Comparison of ENCODE assay signal across 8 mouse cellular contexts in the genomic region with DNA sequence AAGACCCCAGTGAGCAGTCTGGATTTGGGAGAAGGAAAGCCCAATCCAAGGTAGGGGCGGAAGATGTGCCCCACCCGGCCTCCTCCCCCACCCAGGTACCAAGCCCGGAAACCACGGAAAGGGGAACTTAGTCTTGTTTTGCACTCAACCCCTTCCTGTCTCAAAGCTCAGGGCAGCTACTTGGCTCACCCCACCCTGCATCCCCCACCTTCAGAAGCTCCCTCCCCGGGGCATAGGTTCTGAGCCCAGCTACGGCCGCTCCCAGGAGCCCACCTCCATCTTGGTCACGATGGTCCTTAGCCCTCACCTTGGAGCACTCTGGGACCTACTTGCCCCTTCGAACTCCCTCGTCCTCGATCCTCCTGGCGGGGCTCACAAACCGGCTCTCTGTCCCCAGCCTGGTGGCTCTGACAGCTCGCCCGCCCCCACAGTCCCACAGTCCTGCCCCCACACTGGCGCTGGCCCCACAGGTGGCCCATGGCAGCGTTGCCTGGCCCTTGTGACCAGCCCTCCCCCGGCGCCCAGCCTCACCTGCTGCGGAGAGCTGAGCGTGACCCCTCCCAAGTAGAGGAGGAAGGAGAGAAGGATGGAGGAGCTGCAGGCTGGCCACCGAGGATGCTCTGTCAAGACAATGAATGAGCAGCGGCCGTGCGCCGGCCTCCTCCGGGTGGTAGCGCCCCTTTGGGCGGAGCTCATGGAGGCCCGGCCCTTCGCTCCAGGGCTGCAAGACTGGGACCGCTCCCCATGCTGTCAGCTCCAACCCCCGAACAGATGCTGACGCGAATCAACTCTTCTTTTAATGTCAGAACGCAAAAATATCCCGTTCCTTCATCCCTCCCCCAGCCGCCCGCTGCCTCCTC. TPM values are rescaled to one million over a fixed set of nuclear protein-coding genes. Genes with fewer than 3 reads are reported as not detected.
DNase-seq lines count a peak whose midpoint lies in the region; ATAC-seq and TF ChIP-seq lines count a peak whose summit lies in the region.

No protein-coding gene starts in this region.

- H3K9ac ChIP-seq in forebrain, postnatal 0 days: peak overlapping the region; percentile 89

- DNase-seq in ES-CJ7 (ENCODE audit: low read depth, low spot score): peak; percentile 53
- peak; percentile 85 for DNase-seq in cerebellum, adult 11 months
- DNase-seq in forebrain, postnatal 0 days: peak; percentile 89
- DNase-seq in hindbrain, embryonic 10.5 days (ENCODE audit: low spot score): peak; percentile 78
- peak; percentile 78 for DNase-seq in left cerebral cortex, adult 11 months (ENCODE audit: low spot score)
- peak; percentile 82 for DNase-seq in lung, postnatal 25 days (ENCODE audit: low spot score)
- DNase-seq in retina, embryonic 14.5 days (ENCODE audit: low spot score): peak; percentile 80
- DNase-seq in thymus, postnatal 25 days: peak; percentile 93

- no peaks in the 10 kb centered on the region for H3K9me3 ChIP-seq in forebrain, postnatal 0 days (ENCODE audit: low read length)
- no peaks in the 10 kb centered on the region for H3K9me3 ChIP-seq in hindbrain, embryonic 10.5 days

- peak overlapping the region; percentile 81 for H3K4me3 ChIP-seq in forebrain, postnatal 0 days (ENCODE audit: low read depth, low read length)
- peak overlapping the region; percentile 78 for H3K4me3 ChIP-seq in hindbrain, embryonic 10.5 days

- WGBS in forebrain, postnatal 0 days: 3% methylated on average over 39 of the region's 39 CpGs
- WGBS in hindbrain, embryonic 10.5 days: 3% methylated on average over 39 of the region's 39 CpGs

- H3K4me2 ChIP-seq in forebrain, postnatal 0 days (ENCODE audit: low read depth): peak overlapping the region; percentile 66

- ATAC-seq in forebrain, postnatal 0 days: peak; percentile 92

- peak; percentile 39; the same call in 1 of the 2 replicates for TF ChIP-seq CTCF in forebrain, postnatal 0 days (IDR thresholded peaks at IDR 0.05; ENCODE audit: low read depth)

- peak overlapping the region; percentile 92 for H3K27ac ChIP-seq in forebrain, postnatal 0 days (ENCODE audit: low read depth, low read length)
- H3K27ac ChIP-seq in hindbrain, embryonic 10.5 days: peak overlapping the region; percentile 90

- peaks cover 13% of the 10 kb centered on the region; the same call in 1 of the 2 replicates for H3K4me1 ChIP-seq in forebrain, postnatal 0 days (ENCODE audit: insufficient read depth)
- H3K4me1 ChIP-seq in hindbrain, embryonic 10.5 days (replicated peaks): peaks cover 61% of the 10 kb centered on the region

- peaks cover 12% of the 10 kb centered on the region for H3K36me3 ChIP-seq in forebrain, postnatal 0 days (ENCODE audit: insufficient read depth)
- peaks cover 12% of the 10 kb centered on the region for H3K36me3 ChIP-seq in hindbrain, embryonic 10.5 days

- no peaks in the 10 kb centered on the region for H3K27me3 ChIP-seq in forebrain, postnatal 0 days (ENCODE audit: insufficient read depth, low read length)
- peaks cover 52% of the 10 kb centered on the region for H3K27me3 ChIP-seq in hindbrain, embryonic 10.5 days (ENCODE audit: insufficient read depth, poor library complexity, severe bottlenecking)

RNA-seq across cellular contexts. Expression of a gene that starts 3.2 kb away (rescaled TPM):
- total RNA-seq in forebrain, postnatal 0 days (2014; rRNA removed): 121 and 169 TPM in 2 replicates
- polyA plus RNA-seq in forebrain, postnatal 0 days (2015; fragmentation: Nextera tagmentation; extraction: Ambion mirVana): 118 and 146 TPM in 2 replicates
- 49.2 and 59.5 TPM in 2 replicates for polyA plus RNA-seq in hindbrain, embryonic 10.5 days (2016; fragmentation: Nextera tagmentation; extraction: Ambion mirVana)

RNA-seq across cellular contexts. Expression of a gene that starts 8.8 kb away (rescaled TPM):
- 15.8 and 17.9 TPM in 2 replicates for total RNA-seq in forebrain, postnatal 0 days (2014; rRNA removed)
- polyA plus RNA-seq in forebrain, postnatal 0 days (2015; fragmentation: Nextera tagmentation; extraction: Ambion mirVana): 7.5 and 10.1 TPM in 2 replicates
- 15.3 and 16.6 TPM in 2 replicates for polyA plus RNA-seq in hindbrain, embryonic 10.5 days (2016; fragmentation: Nextera tagmentation; extraction: Ambion mirVana)

RNA-seq across cellular contexts. Expression of a gene that starts 9.2 kb away (rescaled TPM):
- 66.9 and 115 TPM in 2 replicates for total RNA-seq in forebrain, postnatal 0 days (2014; rRNA removed)
- 139 and 205 TPM in 2 replicates for polyA plus RNA-seq in forebrain, postnatal 0 days (2015; fragmentation: Nextera tagmentation; extraction: Ambion mirVana)
- polyA plus RNA-seq in hindbrain, embryonic 10.5 days (2016; fragmentation: Nextera tagmentation; extraction: Ambion mirVana): 208 and 212 TPM in 2 replicates

RNA-seq across cellular contexts. Expression of a gene that starts 28.1 kb away (rescaled TPM):
- 15.8 and 22.8 TPM in 2 replicates for total RNA-seq in forebrain, postnatal 0 days (2014; rRNA removed)
- polyA plus RNA-seq in forebrain, postnatal 0 days (2015; fragmentation: Nextera tagmentation; extraction: Ambion mirVana): 15.4 and 16.0 TPM in 2 replicates
- 0.19 and 0.30 TPM in 2 replicates for polyA plus RNA-seq in hindbrain, embryonic 10.5 days (2016; fragmentation: Nextera tagmentation; extraction: Ambion mirVana)

RNA-seq across cellular contexts. Expression of a gene that starts 55.0 kb away (rescaled TPM):
- 108 and 131 TPM in 2 replicates for total RNA-seq in forebrain, postnatal 0 days (2014; rRNA removed)
- polyA plus RNA-seq in forebrain, postnatal 0 days (2015; fragmentation: Nextera tagmentation; extraction: Ambion mirVana): 118 and 133 TPM in 2 replicates
- polyA plus RNA-seq in hindbrain, embryonic 10.5 days (2016; fragmentation: Nextera tagmentation; extraction: Ambion mirVana): 62.5 and 63.8 TPM in 2 replicates

Comparison
In these comparisons a context has a peak if more than half of its experiments do, and no peak if none do; other contexts are left out.
1. Peak in every context shown above with its lines: DNase-seq, ATAC-seq, H3K4me3 ChIP-seq and H3K27ac ChIP-seq.